Mouse (Mus musculus): ENCODE results near the gene Klre1.
"Not testable (repeated sequence)": the region's sequence is repeated elsewhere in the genome, so short reads cannot be mapped to it uniquely, and the experiment has no call there.

Klre1 gene

GRCm38 (mm10) chr6:129583014-129583413 is 5.3 kb downstream of the Klre1 start:
- no peak for DNase-seq (ENCODE audit: low read depth, low spot score)

GRCm38 (mm10) chr6:129591508-129591907 is 13.8 kb downstream of the Klre1 start, which contains the start of gene Klrd1:
Gene Klrd1, plus strand, starts transcription at chr6:129591782.
- no peak for DNase-seq (ENCODE audit: low read depth, low spot score)

GRCm38 (mm10) chr6:129608372-129608771 is 30.7 kb downstream of the Klre1 start:
- DNase-seq (ENCODE audit: low read depth, low spot score): no peak

- no peak for DNase-seq (ENCODE audit: low read depth, low spot score)
These were observed 46.0 kb downstream of the Klre1 start, which contains the start of gene Klrk1 for GRCm38 (mm10) chr6:129623735-129624134. Gene Klrk1, minus strand, starts transcription at chr6:129623864.

GRCm38 (mm10) chr6:129631046-129631445 is 53.3 kb downstream of the Klre1 start:
- DNase-seq (ENCODE audit: low read depth, low spot score): not testable (repeated sequence)

All from retina, adult 2 months (tissue).